Mouse (Mus musculus) CH12.LX (cell line): ENCODE results near the gene Foxp1. TPM values are rescaled to one million over a fixed set of nuclear protein-coding genes. Genes with fewer than 3 reads are reported as not detected.

ENCODE experiments used
- DNase-seq: peaks from one replicate; pipeline ENCODE4 v3.0.0-alpha.2; 2013; ENCODE audit errors: extremely low read depth
- H3K27ac ChIP-seq: 2 replicates; pipeline ENCODE4 v1.5.1; 2012; ENCODE audit warnings: low read depth, mild to moderate bottlenecking, control low read depth, moderate library complexity; ENCODE audit not compliant: insufficient read depth
- H3K27me3 ChIP-seq: replicated peaks from 2 replicates; pipeline ENCODE3; 2012; ENCODE audit warnings: inconsistent platforms
- H3K36me3 ChIP-seq, 2 experiments: replicated peaks in 1 of 2; 2 replicates each; pipeline versions ENCODE3 to v1.6.1; 2012; ENCODE audit warnings: inconsistent platforms in 1 of 2, low read length in 1 of 2, mild to moderate bottlenecking in 1 of 2, mixed read lengths in 1 of 2, moderate library complexity in 1 of 2; ENCODE audit not compliant: control insufficient read depth in 1 of 2, insufficient read depth in 1 of 2
- H3K4me1 ChIP-seq, 2 experiments: 2 replicates each; pipeline ENCODE4 v1.6.1; 2012; ENCODE audit warnings: inconsistent platforms in 1 of 2, moderate library complexity in 1 of 2; ENCODE audit not compliant: insufficient read depth in 2 of 2, control insufficient read depth in 1 of 2
- H3K4me2 ChIP-seq: 2 replicates; pipeline ENCODE4 v1.6.1; 2012; ENCODE audit warnings: low read depth, mild to moderate bottlenecking, control low read depth; ENCODE audit not compliant: poor library complexity, insufficient read depth, severe bottlenecking
- H3K4me3 ChIP-seq, 3 experiments: fragments of 150-350 bp in 1 of 3; sonication (generic) in 1 of 3; replicated peaks in 1 of 3; 2 replicates each; pipeline versions ENCODE3 to v1.5.1; 2011 to 2012; ENCODE audit warnings: low read depth in 2 of 3, low read length in 2 of 3, mild to moderate bottlenecking in 2 of 3, moderate library complexity in 2 of 3, control low read depth in 1 of 3, improper control_type of control experiment in 1 of 3, inconsistent platforms in 1 of 3, mixed read lengths in 1 of 3; ENCODE audit not compliant: poor library complexity in 1 of 3
- H3K79me2 ChIP-seq: replicated peaks from 2 replicates; pipeline ENCODE4 v1.6.1; 2012; ENCODE audit warnings: mild to moderate bottlenecking, moderate library complexity; ENCODE audit not compliant: control insufficient read depth, poor library complexity, insufficient read depth, severe bottlenecking; ENCODE audit errors: extremely low read depth
- H3K9ac ChIP-seq: 2 replicates; pipeline ENCODE4 v1.6.1; 2012; ENCODE audit warnings: low read depth, mild to moderate bottlenecking, control low read depth, moderate library complexity; ENCODE audit not compliant: insufficient read depth
- H3K9me3 ChIP-seq: replicated peaks from 2 replicates; pipeline ENCODE3; 2012; ENCODE audit warnings: low read length, inconsistent platforms, mixed read lengths
- CHD1 ChIP-seq: IDR thresholded peaks from 2 replicates; pipeline ENCODE4 v1.6.1; 2012; ENCODE audit warnings: low read depth, low read length, improper control_type of control experiment, inconsistent platforms
- CHD2 ChIP-seq: IDR thresholded peaks from 2 replicates; pipeline ENCODE4 v1.6.1; 2011; ENCODE audit warnings: low read length, improper control_type of control experiment
- E2F4 ChIP-seq: IDR thresholded peaks from 2 replicates; pipeline ENCODE4 v1.6.1; 2011; ENCODE audit warnings: low read depth, low read length, improper control_type of control experiment; ENCODE audit not compliant: insufficient replicate concordance
- EP300 ChIP-seq: IDR thresholded peaks from 2 replicates; pipeline ENCODE4 v1.6.1; 2011; ENCODE audit warnings: low read length, improper control_type of control experiment
- ETS1 ChIP-seq: conservative IDR thresholded peaks from 2 replicates; pipeline ENCODE4 v1.6.1; 2012; ENCODE audit warnings: low read depth, mild to moderate bottlenecking, inconsistent platforms, low read length, improper control_type of control experiment, moderate library complexity
- GABPA ChIP-seq: IDR thresholded peaks from 2 replicates; pipeline ENCODE4 v1.6.1; 2012; ENCODE audit warnings: low read depth, low read length, improper control_type of control experiment, inconsistent platforms; ENCODE audit not compliant: insufficient replicate concordance
- HCFC1 ChIP-seq: IDR thresholded peaks from 2 replicates; pipeline ENCODE4 v1.6.1; 2012; ENCODE audit warnings: low read depth, mild to moderate bottlenecking, inconsistent platforms, low read length, improper control_type of control experiment
- IRF4 ChIP-seq: IDR thresholded peaks from 2 replicates; pipeline ENCODE4 v1.6.1; 2014; ENCODE audit warnings: low read depth, mild to moderate bottlenecking, inconsistent platforms, low read length, improper control_type of control experiment
- MAFK ChIP-seq: IDR thresholded peaks from 2 replicates; pipeline ENCODE4 v1.6.1; 2011; ENCODE audit warnings: low read length, improper control_type of control experiment; ENCODE audit not compliant: insufficient replicate concordance
- MXI1 ChIP-seq: IDR thresholded peaks from 2 replicates; pipeline ENCODE4 v1.6.1; 2011; ENCODE audit warnings: mild to moderate bottlenecking, low read depth, low read length, improper control_type of control experiment
- NRF1 ChIP-seq: IDR thresholded peaks from 2 replicates; pipeline ENCODE4 v1.6.1; 2014; ENCODE audit warnings: low read depth, mild to moderate bottlenecking, inconsistent platforms, low read length, improper control_type of control experiment, moderate library complexity
- PAX5 ChIP-seq: IDR thresholded peaks from 2 replicates; pipeline ENCODE4 v1.6.1; 2012; ENCODE audit warnings: low read length, inconsistent platforms, mixed read lengths
- POLR2A ChIP-seq: IDR thresholded peaks from 2 replicates; pipeline ENCODE4 v1.6.1; 2011; ENCODE audit warnings: low read depth, mild to moderate bottlenecking, improper control_type of control experiment, low read length
- POLR2AphosphoS2 ChIP-seq: IDR thresholded peaks from 2 replicates; pipeline ENCODE4 v1.6.1; 2011; ENCODE audit warnings: low read depth, low read length, improper control_type of control experiment
- RAD21 ChIP-seq: IDR thresholded peaks from 2 replicates; pipeline ENCODE4 v1.6.1; 2011; ENCODE audit warnings: low read depth, mild to moderate bottlenecking, low read length, improper control_type of control experiment, moderate library complexity
- RCOR1 ChIP-seq: conservative IDR thresholded peaks from 2 replicates; pipeline ENCODE4 v1.6.1; 2012; ENCODE audit warnings: low read depth, mild to moderate bottlenecking, inconsistent platforms, low read length, improper control_type of control experiment
- SIN3A ChIP-seq: IDR thresholded peaks from 2 replicates; pipeline ENCODE4 v1.6.1; 2012; ENCODE audit warnings: low read length, improper control_type of control experiment, inconsistent platforms
- SMC3 ChIP-seq: IDR thresholded peaks from 2 replicates; pipeline ENCODE4 v1.6.1; 2011; ENCODE audit warnings: low read depth, low read length, improper control_type of control experiment
- TBP ChIP-seq: conservative IDR thresholded peaks from 2 replicates; pipeline ENCODE4 v1.6.1; 2011; ENCODE audit warnings: low read depth, low read length, improper control_type of control experiment
- TCF12 ChIP-seq: IDR thresholded peaks from 2 replicates; pipeline ENCODE4 v1.6.1; 2014; ENCODE audit warnings: low read depth, mild to moderate bottlenecking, inconsistent platforms, low read length, improper control_type of control experiment
- UBTF ChIP-seq: IDR thresholded peaks from 2 replicates; pipeline ENCODE4 v1.6.1; 2012; ENCODE audit warnings: low read depth, mild to moderate bottlenecking, inconsistent platforms, low read length, improper control_type of control experiment, moderate library complexity
- USF1 ChIP-seq: IDR thresholded peaks from 2 replicates; pipeline ENCODE4 v1.6.1; 2014; ENCODE audit warnings: low read depth, mild to moderate bottlenecking, inconsistent platforms, low read length, improper control_type of control experiment
- USF2 ChIP-seq: conservative IDR thresholded peaks from 2 replicates; pipeline ENCODE4 v1.6.1; 2011; ENCODE audit warnings: low read depth, low read length, improper control_type of control experiment
- ZKSCAN1 ChIP-seq: IDR thresholded peaks from 2 replicates; pipeline ENCODE4 v1.6.1; 2012; ENCODE audit warnings: low read depth, inconsistent platforms, low read length, improper control_type of control experiment, borderline replicate concordance
- ZMIZ1 ChIP-seq: IDR thresholded peaks from 2 replicates; pipeline ENCODE4 v1.6.1; 2012; ENCODE audit warnings: low read depth, mild to moderate bottlenecking, inconsistent platforms, low read length, improper control_type of control experiment
- dilution Hi-C: fragments of 300-500 bp; cut with MboI; formaldehyde crosslinking; loops from 2 replicates; pipeline ENCODE4 v1.14.3; 2020; ENCODE audit warnings: low sequenced_read_pairs; ENCODE audit not compliant: extremely low pct_unique_long_range_greater_than_20kb, extremely low pct_ligation_motif_present
- in situ Hi-C: fragments of 300-500 bp; cut with MboI; formaldehyde crosslinking; loops from 3 replicates; pipeline ENCODE4 v1.14.3; 2019; ENCODE audit warnings: low sequenced_read_pairs, low pct_ligation_motif_present, low pct_unique_long_range_greater_than_20kb, mixed read lengths
- polyA plus RNA-seq: library from polyadenylated mRNA; unstranded; fragments of >175 nt; gene quantifications from 2 replicates; pipeline ENCODE4 v1.2.1, GENCODE M21; 2012; ENCODE audit warnings: low read depth; ENCODE audit not compliant: insufficient read length
- total RNA-seq, 2 experiments: library from RNA; depleted of rRNA; stranded (reverse); fragments of 300-350 nt in 1 of 2; fragments of >200 nt in 1 of 2; gene quantifications; 2 replicates each; pipeline ENCODE4 v1.2.3; 2012 to 2014

The Foxp1 gene
- total and polyA plus RNA-seq, 3 experiments = 66.5 to 105 (median 87.4) TPM

GRCm38 (mm10) chr6:99344966-99345365 lies 177.6 kb downstream of the Foxp1 start:
- no peak overlapping the region for H3K4me3 ChIP-seq
- no peak for TF ChIP-seq IRF4
- no peak for TF ChIP-seq TBP
- TF ChIP-seq ZKSCAN1 = no peak
- TF ChIP-seq GABPA = no peak
- TF ChIP-seq POLR2AphosphoS2 = no peak
- no peak for TF ChIP-seq ETS1
- no peak for TF ChIP-seq SIN3A
- no peak for TF ChIP-seq CHD1
- no peak for TF ChIP-seq POLR2A
- no peak for TF ChIP-seq SMC3
- TF ChIP-seq USF2 = no peak
- no peak overlapping the region for H3K9ac ChIP-seq
- no peaks in the 10 kb centered on the region for H3K9me3 ChIP-seq
- H3K4me2 ChIP-seq = no peak overlapping the region
- in situ Hi-C loops (no loop called here), dilution Hi-C loops (no loop called here)
- H3K4me1 ChIP-seq = peaks cover 6 to 23% of the 10 kb centered on the region in 2 experiments
- H3K79me2 ChIP-seq = no peaks in the 10 kb centered on the region
- no peaks in the 10 kb centered on the region for H3K27me3 ChIP-seq
- no peak overlapping the region for H3K27ac ChIP-seq
- no peak for DNase-seq
- no peaks in the 10 kb centered on the region for H3K36me3 ChIP-seq

- Histone ChIP-seq H3K79me2 (no peaks in the 10 kb centered on the region), H3K27ac (no peak overlapping the region), H3K27me3 (no peaks in the 10 kb centered on the region), H3K4me1 (peaks cover 3 to 30% of the 10 kb centered on the region in 2 experiments; a peak in 3 of 4 replicates), H3K4me2 (no peak overlapping the region), H3K9ac (no peak overlapping the region), H3K4me3 (no peak overlapping the region), H3K9me3 (no peaks in the 10 kb centered on the region), H3K36me3 (no peaks in the 10 kb centered on the region)
- in situ Hi-C loops (no loop called here), dilution Hi-C loops (no loop called here)
- TF ChIP-seq IRF4 (no peak), CHD2 (no peak), UBTF (no peak), RCOR1 (no peak), RAD21 (no peak), TCF12 (no peak), MAFK (no peak), POLR2A (no peak), NRF1 (no peak), PAX5 (no peak), ZMIZ1 (no peak), E2F4 (no peak), HCFC1 (no peak), EP300 (no peak), SIN3A (no peak), USF1 (no peak), MXI1 (no peak)
- no peak for DNase-seq
Measured at GRCm38 (mm10) chr6:99344357-99344756, 178.2 kb downstream of the Foxp1 start.
